Mouse (Mus musculus) left cerebral cortex, adult 8-10 months (tissue): ENCODE measurements around the gene Nckap5. TPM values are rescaled to one million over a fixed set of nuclear protein-coding genes. Genes with fewer than 3 reads are reported as not detected.

Experiments
- DNase-seq, 2 experiments: peaks; one replicate each; pipeline ENCODE4 v3.0.0; 2022; ENCODE audit warnings: low spot score in 2 of 2
- total RNA-seq, 4 experiments: library from RNA; stranded (reverse); gene quantifications; 2 replicates each; pipeline ENCODE4 v1.2.4; 2022

The Nckap5 gene
- total RNA-seq, 4 experiments from 2014 or later: 4.1 to 7.0 (median 5.9) TPM

DNA sequence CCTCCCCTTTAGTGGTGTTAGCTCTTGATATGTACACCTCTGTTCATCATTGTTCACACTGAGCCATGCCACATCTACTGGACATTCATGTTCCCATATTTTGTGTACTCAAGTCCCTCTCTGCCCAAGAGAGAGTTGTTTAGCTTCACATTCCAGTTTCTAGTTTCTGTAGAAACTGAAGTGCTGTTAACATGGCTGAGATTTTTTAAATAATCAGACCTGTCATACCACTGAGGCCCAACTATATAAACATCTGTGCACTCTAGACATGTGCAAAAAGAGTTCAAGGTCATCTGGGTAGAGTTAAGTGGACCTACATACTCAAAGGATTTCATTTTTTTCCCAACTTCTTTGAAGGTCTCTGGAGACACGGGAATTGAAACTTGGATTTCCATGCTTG is 193.1 kb downstream of the Nckap5 start:
- DNase-seq: no peak

DNA sequence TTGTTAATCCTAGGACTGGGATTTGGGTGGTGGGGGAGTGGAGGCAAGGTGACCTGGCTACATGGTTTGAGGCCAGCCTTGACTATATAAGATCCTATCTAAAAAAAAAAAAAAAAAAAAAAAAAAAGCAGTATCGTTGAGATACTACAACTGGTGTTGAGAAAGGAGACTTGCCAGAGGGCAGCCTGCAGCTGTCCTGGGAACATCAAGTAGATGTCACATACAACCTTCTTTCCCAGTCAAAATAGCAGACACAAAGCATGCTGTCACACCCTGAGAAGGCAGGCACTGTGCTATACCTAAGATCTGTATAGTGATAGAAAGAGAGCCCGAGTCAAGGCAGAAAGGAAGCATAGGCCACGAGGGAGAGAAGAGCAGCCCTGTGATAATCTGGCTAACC is 204.4 kb downstream of the Nckap5 start:
- DNase-seq: no peak

- no peak for DNase-seq
These were observed 208.6 kb downstream of the Nckap5 start for GRCm38 (mm10) chr1:126622036-126622435.

DNA sequence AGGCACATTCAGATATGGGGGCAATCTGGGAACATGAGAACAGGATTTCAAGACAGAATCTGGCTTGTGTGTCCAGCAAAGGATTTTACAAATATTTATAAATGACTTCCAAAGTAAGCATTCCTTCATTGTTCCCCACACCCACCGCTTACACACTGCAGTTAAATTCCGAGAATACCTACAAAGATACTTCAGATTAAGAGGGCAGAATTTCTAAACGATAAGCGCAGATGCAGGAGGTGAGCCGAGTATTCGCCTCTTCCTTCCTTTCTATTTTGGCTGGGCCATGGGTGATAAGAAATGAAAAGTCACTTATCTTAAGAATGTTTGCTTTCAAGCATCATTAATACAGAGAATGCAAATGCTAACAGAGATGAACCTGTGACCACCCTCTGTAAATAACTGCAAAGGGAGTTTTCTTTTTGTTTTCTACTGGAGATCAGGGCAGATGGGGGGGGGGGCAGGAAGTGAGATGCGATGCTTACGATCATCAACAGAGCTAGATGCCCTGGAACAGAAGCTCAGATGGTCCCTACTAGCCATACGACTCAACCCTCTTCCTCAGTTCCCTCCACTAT is 213.0 kb downstream of the Nckap5 start:
- no peak for DNase-seq

GRCm38 (mm10) chr1:126616964-126617363 is 213.6 kb downstream of the Nckap5 start:
- no peak for DNase-seq

DNA sequence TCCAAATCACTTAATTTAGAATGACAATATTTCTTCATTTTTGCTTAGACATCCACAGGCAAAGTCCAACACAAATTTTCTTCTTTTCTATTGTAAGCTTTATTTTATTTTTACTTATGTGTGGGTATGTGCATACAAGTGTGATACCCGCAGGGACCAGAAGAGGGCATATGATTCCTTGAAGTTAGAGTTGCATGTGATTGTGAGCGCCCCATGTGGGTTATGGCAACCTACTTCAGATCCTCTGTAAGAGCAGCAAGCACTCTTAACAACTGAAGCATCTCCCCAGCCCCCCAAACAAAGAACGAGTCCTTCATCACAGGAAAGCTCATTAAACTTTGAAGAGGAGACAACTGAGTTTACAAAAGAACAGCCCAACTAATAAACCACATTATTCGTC is 217.7 kb downstream of the Nckap5 start:
- no peak for DNase-seq

- no peak for DNase-seq
These were observed 222.0 kb downstream of the Nckap5 start for GRCm38 (mm10) chr1:126608586-126608985.

DNA sequence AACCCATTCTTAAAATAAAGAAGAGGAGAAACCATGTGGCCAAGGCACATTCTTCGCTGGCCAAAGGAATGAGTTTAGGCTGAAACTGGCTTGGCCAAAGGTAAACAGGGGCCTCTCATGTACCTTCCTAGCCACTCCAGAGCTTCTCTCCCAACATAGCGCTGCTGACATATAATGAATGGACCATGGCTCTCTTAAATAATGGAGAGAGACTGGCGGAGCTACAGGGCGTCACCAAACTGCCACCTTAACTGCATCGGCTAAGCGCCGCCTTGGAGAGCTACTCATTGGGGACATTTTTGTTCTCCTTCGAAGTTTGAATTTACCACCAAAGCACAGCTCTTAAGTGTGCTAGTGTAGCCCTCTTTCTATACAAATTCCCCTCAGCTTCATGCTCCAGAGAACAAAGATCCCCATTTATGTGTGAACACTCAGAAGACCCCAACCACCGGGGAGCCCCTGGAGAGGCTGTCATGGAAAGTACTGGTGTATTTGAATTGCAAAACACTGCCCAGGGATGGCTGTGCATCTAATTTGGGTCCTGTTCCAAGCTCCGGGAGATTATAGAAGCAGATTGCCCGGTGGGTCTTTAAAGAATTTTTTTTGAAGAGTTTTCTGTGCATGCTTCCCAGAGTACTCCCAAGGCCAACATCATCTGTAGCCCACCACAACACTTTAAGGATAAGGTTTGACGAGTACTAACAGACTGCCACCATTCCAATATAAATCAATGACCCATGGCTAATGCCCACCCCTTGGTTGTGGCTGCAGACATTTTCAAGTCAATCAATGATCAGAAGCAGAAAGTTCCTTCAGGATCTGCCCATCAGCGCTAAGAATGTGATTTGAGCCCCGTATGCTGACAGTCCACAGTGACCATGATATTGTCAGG is 224.2 kb downstream of the Nckap5 start:
- no peak for DNase-seq

- DNase-seq: no peak
These were observed 226.0 kb downstream of the Nckap5 start for GRCm38 (mm10) chr1:126604551-126604950.

- DNase-seq: no peak
These were observed 226.7 kb downstream of the Nckap5 start for GRCm38 (mm10) chr1:126603771-126604515.

DNA sequence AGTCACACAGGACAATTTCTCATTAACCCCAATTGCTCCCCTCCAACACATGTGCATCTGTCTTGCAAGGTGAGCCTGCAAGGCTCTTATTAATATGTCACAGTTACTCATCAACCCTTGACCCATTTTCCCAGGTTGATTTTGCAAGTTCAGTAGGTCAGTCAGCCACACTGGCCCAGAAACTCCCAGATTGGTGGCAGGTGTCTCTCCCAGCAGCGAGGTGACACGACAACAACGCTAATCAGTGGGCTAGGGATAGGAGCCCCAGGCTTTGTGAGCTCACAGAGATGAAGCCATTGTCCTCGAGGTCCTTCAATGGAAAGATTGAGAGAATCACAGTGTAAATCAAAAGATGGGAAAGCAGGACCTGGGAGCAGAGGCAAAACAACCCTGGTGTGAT is 230.0 kb downstream of the Nckap5 start:
- no peak for DNase-seq

DNA sequence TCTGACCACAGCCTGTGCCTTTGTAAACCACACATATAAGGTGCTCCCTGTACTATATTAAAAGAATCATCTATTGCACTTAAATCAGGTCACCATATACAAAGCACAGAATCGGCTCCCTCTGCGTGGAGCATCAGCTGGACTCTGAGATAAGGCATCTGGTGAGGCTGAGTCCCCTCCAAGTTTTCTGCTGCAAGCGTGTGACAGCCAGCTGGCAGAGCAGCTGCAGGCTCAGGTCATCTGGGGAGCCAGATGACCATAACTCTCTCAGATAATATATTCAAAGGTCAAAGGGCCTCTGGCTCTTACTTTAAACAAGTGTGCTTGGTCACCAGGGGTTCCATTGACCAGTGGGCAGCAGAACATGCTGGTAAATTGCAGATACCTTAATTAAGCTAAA is 233.2 kb downstream of the Nckap5 start:
- no peak for DNase-seq

DNA sequence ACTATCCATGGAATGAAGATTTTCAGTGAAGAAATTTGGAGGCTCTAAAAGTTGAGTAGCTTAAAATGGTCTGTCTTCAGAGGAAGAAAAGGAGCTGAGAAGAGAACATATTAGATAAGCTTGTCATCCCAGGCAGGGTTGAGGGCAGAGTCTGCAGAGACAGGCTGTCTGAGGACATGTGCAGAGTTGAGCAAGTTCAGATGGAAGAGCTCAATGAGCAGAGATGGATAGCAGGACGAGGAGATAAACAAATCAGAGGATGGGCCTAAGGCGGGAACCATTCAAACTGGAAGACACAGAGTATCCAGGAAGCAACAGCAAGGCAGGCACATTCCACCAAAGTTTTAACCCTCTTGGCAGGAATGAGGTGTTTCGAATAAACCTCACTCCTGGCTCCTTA is 235.8 kb downstream of the Nckap5 start:
- no peak for DNase-seq

DNA sequence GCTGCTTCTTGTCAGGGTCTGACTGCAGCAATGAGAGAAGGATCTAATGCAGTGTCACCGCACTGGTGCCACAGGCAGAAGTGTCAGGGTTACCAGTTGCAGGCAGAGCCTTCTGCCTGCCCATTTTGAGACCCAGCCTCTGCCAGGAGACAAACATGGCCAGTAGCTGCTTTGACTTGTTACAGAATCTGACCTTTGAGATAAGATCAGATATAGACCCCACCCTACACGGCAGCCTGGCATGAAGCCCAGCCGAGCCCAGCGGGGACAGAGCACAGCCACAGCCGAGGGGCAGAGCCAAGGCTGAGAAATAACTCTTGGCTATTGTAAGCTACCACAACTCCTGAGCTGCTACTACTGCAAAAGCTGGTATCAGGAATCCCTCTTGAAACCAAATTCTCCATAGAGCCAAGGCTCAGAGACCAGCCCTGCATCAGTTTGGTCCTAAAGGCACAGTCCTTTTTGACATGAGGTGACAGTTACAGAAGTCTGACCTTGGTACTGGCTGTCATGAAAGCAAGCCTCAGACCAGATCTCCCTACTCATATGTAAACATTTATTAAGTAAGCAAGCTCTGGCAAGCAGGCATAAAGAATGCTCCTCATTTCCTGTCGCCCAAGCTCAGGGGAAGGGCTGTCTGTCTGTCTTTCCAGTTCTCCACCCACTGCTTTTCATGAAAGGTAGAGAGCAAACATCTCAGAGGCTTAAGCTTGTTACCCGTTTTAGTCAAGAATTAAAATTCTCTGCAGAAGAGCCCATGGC is 237.4 kb downstream of the Nckap5 start:
- DNase-seq: no peak

DNA sequence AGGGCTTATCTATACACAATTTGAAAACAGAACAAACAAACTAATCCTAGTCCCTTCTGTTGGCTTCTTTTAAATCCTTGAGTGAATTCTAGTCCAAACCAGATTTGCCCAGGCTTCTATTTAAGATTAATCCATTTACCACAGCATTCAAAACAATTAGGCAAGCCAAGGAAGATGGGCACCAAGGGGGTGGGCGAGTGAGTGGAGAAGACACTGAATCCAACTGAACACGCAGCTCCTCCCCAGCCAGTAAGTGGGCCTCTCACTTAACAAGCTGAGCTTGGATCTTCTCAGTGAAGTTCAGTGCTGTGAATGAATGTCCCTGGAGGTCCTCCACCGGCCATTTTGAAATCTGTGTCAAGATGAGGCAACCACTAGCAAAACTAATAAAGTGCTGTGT is 239.7 kb downstream of the Nckap5 start:
- no peak for DNase-seq

GRCm38 (mm10) chr1:126578163-126578562 is 252.4 kb downstream of the Nckap5 start:
- no peak for DNase-seq

- DNase-seq: no peak
These were observed 256.3 kb downstream of the Nckap5 start for GRCm38 (mm10) chr1:126574295-126574694.

DNA sequence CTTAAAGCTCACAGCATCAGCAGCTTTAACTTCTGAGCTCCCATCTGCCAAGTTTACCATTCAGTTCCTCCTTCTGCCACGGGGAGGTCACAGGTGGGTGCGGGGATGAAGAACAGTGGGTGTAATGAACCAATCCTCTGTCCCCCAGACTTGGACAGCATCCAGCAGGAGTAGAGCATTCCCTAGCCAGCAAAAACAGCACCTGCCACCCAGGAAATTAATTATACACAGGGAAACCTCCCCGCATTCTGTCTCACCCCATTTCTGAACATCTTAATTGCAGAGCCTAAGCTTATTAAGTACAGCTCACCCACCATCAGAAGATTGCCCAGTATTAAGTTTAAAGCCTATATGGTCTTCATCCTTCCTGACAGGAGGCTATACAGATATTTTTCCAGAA is 256.9 kb downstream of the Nckap5 start:
- no peak for DNase-seq

DNA sequence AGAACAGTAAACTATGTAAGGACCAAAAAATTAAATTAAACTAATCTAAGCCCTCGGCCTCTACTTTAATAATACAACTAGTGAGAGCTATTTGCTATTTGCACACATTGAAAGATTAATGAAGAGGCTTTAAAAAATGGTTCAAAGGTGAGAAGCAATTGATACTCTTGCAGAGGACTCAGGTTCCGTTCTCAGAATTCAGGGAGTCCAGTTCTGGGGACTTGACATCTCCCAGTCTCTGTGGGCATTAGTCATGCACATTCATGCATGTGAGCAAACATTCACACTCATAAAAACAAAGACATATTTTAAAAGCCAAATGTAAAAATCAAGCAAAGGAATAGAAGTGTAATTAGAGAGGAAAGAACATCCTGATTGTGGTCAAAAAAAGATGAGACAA is 257.5 kb downstream of the Nckap5 start:
- DNase-seq: no peak

DNA sequence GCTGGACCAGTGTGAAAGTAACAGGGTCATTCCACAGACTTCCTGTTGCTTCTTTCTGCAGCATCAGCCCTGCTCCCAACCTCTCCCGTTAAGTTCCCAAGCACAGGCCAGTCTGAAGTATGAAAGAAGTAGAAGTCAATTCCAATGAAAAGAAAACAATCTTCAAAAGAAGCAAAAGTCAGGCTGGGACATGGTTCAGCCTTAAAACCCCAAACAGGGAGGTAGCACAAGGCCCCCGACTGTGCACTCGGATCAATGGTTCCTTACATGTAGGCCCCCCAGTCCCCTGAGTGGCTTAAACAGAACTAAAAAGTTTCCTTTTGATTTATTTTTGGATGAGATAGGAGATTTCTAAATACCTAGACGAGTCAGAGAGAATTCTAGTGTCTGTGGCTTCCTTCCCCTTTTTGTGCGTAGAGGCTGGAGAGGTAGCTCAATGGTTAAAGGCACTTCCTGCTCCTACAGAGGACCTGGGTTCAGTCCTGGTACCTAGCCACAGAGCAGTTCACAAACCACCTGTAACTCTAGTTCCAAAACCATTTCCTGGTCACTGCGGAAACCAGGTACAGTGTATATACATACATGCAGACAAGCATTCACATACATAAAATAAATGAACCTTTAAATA is 260.9 kb downstream of the Nckap5 start:
- no peak for DNase-seq
